Mouse (Mus musculus): ENCODE results near the gene BC055324. TPM values are rescaled to one million over a fixed set of nuclear protein-coding genes. Genes with fewer than 3 reads are reported as not detected.
A peak's percentile ranks its signal among the peaks of the same experiment; 100 is the strongest.

The BC055324 gene
- total and polyA plus RNA-seq, 3 experiments: 19.2 to 21.4 TPM; not detected in 1

DNA sequence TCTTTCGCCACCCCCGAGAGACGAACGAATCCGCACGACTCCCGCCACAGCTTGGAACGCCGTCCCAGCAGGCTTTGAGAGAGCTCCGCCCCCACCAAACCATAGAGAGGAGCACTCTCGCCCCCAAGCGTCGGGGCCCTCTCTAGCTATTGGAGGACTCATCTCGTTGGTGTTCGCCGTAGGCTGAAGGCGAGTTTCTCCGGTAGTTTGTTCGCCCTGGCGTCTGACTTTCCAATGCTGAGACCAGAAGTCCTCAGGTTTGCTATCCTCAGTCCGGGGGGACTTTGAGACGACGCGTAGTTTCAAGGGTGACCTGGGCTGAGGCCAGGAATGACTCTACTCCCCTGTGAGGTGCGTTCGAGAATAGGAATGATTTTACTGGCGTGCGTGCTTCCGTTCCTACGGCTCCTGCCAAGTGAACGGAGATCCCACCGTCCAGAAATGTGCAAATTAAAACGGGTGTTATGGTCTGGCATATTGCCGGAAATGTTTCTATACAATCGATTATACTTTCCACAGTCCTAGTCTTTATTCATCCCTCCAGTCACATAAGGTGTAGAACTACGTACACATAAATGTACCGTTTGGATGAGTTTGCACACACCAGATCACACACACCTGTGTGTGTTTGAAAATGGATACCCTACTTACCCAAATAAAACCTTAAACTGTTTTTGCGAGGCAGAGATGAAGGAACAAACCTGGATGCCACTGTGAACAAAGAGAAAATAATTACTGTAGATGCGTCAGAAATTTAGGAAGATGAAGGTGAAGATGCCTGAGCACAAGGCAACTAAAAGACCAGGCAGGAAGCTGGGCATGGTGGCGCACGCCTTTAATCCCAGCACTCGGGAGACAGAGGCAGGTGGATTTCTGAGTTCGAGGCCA is at the start of gene BC055324, which contains the start of gene Mettl18 (continued):
- TF ChIP-seq CTCF (IDR thresholded peaks at IDR 0.05 in 2 of 3, conservative IDR thresholded peaks at IDR 0.05 in 1 of 3; ENCODE audit: control insufficient read depth in 1 of 3, insufficient read depth in 1 of 3, low read depth in 2 of 3, low read length in 3 of 3, poor library complexity in 1 of 3, severe bottlenecking in 1 of 3) (no peak), MYC (IDR thresholded peaks at IDR 0.05; ENCODE audit: low read depth, low read length) (no peak), MAFK (IDR thresholded peaks at IDR 0.05; ENCODE audit: borderline replicate concordance, low read depth, low read length) (no peak), RCOR1 (IDR thresholded peaks at IDR 0.05; ENCODE audit: low read depth, low read length) (no peak), NRF1 (IDR thresholded peaks at IDR 0.05; ENCODE audit: insufficient read depth, low read depth, low read length, poor library complexity, severe bottlenecking) (peak; percentile 34; the same call in 1 of the 2 replicates)

DNA sequence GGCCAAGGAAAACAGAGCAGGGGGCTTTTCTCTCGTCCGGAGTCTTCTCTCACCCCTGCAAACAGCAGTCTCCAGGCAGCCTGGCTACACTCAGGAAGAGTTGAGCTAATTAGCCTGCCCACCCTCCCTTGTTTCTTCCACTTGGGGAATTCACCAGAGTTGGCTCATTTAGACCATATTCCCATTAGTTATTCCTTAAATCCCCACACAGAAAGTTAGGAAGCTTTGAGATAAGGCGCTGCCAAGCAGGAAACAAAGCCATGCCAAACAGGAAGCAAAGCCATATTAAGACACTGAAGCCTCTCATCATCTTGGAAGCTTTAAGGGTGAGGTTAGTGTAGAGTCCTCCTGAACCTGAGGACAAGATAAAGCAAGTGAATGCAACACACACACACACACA is 49.0 kb upstream of the BC055324 start:
- no peak overlapping the region for H3K27ac ChIP-seq (ENCODE audit: control insufficient read depth, low read depth, low read length)
- no peaks in the 10 kb centered on the region for H3K79me2 ChIP-seq (ENCODE audit: control insufficient read depth, insufficient read depth, low read length, poor library complexity)
- no peaks in the 10 kb centered on the region for H3K4me1 ChIP-seq (ENCODE audit: control insufficient read depth in 1 of 2, insufficient read depth in 2 of 2, low read length in 2 of 2)
- H3K27me3 ChIP-seq (ENCODE audit: control insufficient read depth in 1 of 2, insufficient read depth in 2 of 2, low read length in 2 of 2): peaks cover 3 to 4% of the 10 kb centered on the region in 2 experiments; a peak in 2 of 4 replicates
- TF ChIP-seq MEF2A (IDR thresholded peaks at IDR 0.05; ENCODE audit: extremely low read depth, insufficient replicate concordance, low read depth, low read length, poor library complexity, severe bottlenecking) (no peak), KAT2A (conservative IDR thresholded peaks at IDR 0.05; ENCODE audit: low read depth, low read length) (no peak), MAFK (IDR thresholded peaks at IDR 0.05; ENCODE audit: borderline replicate concordance, low read depth, low read length) (no peak), ZKSCAN1 (IDR thresholded peaks at IDR 0.05; ENCODE audit: low read depth, low read length) (no peak), MYC (IDR thresholded peaks at IDR 0.05; ENCODE audit: low read depth, low read length) (no peak), CHD2 (IDR thresholded peaks at IDR 0.05; ENCODE audit: low read length) (no peak), ZMIZ1 (IDR thresholded peaks at IDR 0.05; ENCODE audit: low read depth, low read length) (no peak), TCF12 (IDR thresholded peaks at IDR 0.05; ENCODE audit: low read depth, low read length) (no peak), NELFE (IDR thresholded peaks at IDR 0.05; ENCODE audit: low read depth, low read length) (no peak), NRF1 (IDR thresholded peaks at IDR 0.05; ENCODE audit: insufficient read depth, low read depth, low read length, poor library complexity, severe bottlenecking) (no peak), RAD21 (IDR thresholded peaks at IDR 0.05; ENCODE audit: low read depth, low read length) (no peak), ZC3H11A (IDR thresholded peaks at IDR 0.05; ENCODE audit: low read depth, low read length) (no peak), POLR2A (IDR thresholded peaks at IDR 0.05; ENCODE audit: control insufficient read depth in 1 of 2, insufficient read depth in 1 of 2, low read depth in 1 of 2, low read length in 2 of 2, poor library complexity in 1 of 2) (no peak), MAZ (IDR thresholded peaks at IDR 0.05; ENCODE audit: low read depth, low read length) (no peak), POLR2AphosphoS2 (IDR thresholded peaks at IDR 0.05; ENCODE audit: low read length) (no peak), UBTF (IDR thresholded peaks at IDR 0.05; ENCODE audit: borderline replicate concordance, insufficient read depth, low read depth, low read length) (no peak), MXI1 (IDR thresholded peaks at IDR 0.05; ENCODE audit: low read depth, low read length) (no peak), SIN3A (IDR thresholded peaks at IDR 0.05; ENCODE audit: low read length) (no peak)
- DNase-seq (ENCODE audit: low read depth, low spot score): no peak
- H3K9ac ChIP-seq (ENCODE audit: control insufficient read depth, low read depth, low read length, poor library complexity, severe bottlenecking): no peak overlapping the region
- H3K4me3 ChIP-seq (ENCODE audit: control insufficient read depth in 1 of 2, insufficient read depth in 1 of 2, low read depth in 2 of 2, low read length in 2 of 2): no peak overlapping the region
- H3K36me3 ChIP-seq (ENCODE audit: control insufficient read depth in 1 of 2, insufficient read depth in 2 of 2, low read length in 2 of 2): no peaks in the 10 kb centered on the region
- no peaks in the 10 kb centered on the region for H3K9me3 ChIP-seq (replicated peaks; ENCODE audit: insufficient read depth, low read length)

All from MEL (cell line).